Mouse (Mus musculus): Measurements from ENCODE around the gene Smndc1. TPM values are rescaled to one million over a fixed set of nuclear protein-coding genes. Genes with fewer than 3 reads are reported as not detected.
A peak's percentile ranks its signal among the peaks of the same experiment; 100 is the strongest.

The Smndc1 gene
- polyA plus RNA-seq, 1 experiment from 2014 or later, result 28.0 TPM

DNA sequence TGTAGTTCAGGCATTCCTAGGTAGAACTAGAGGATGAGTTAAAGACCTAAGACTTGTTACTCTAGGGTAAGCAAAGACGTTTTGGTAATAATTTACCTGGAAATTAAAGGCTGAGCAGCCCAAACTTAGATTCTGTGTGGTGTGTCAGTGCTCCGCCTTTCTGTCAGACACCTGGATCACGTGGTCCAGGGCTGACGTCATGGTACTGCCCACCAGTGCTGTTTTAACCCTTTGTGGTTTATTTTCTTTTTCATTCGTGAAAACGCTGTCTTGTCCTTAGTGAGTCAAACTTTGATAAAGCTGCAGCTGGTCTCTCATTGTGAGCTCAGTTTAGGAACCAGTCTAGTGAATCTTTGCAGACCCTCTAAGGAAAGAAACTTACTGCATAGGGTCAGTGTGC, 50.0 kb downstream of the Smndc1 start:
- H3K27ac ChIP-seq, result no peak overlapping the region
- WGBS (ENCODE audit: insufficient replicate concordance), result 15% methylated on average over 6 of the region's 6 CpGs
- no peak overlapping the region for H3K4me3 ChIP-seq (replicated peaks)
- no peak for ATAC-seq (ENCODE audit: low read depth)
- no peaks in the 10 kb centered on the region for H3K27me3 ChIP-seq
- H3K9ac ChIP-seq, result no peak overlapping the region
- peaks cover 14% of the 10 kb centered on the region for H3K36me3 ChIP-seq
- H3K9me3 ChIP-seq (replicated peaks), result no peaks in the 10 kb centered on the region
- no peak overlapping the region for H3K4me2 ChIP-seq
- H3K4me1 ChIP-seq (replicated peaks), result peaks cover 12% of the 10 kb centered on the region
- no peak for DNase-seq

DNA sequence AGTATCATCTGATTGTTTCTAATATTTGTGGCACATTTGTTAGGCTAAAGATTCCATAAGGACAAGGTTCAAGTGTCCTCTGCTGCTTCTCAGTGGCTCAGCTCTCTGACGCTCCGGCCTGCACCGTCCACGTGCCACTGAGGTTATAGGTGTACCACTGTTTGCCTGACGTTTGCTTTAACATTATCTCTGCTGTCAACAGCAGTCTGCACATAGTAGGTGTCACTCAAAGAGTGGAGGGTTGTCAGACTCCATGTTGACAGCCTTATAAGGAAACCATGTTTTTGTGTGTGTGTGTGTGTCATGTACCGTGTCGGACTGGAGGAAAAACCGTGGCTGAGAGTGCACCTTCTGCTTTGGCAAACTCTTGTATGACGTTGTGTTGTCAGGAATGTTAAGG, 55.1 kb downstream of the Smndc1 start:
- no peak for DNase-seq
- no peaks in the 10 kb centered on the region for H3K9me3 ChIP-seq (replicated peaks)
- no peak for ATAC-seq (ENCODE audit: low read depth)
- peaks cover 43% of the 10 kb centered on the region for H3K4me1 ChIP-seq (replicated peaks)
- H3K36me3 ChIP-seq, result peaks cover 42% of the 10 kb centered on the region
- no peak overlapping the region for H3K9ac ChIP-seq
- WGBS (ENCODE audit: insufficient replicate concordance), result 88% methylated on average over 9 of the region's 9 CpGs
- H3K4me3 ChIP-seq (replicated peaks), result no peak overlapping the region
- H3K4me2 ChIP-seq, result no peak overlapping the region
- H3K27ac ChIP-seq, result no peak overlapping the region
- H3K27me3 ChIP-seq, result no peaks in the 10 kb centered on the region

DNA sequence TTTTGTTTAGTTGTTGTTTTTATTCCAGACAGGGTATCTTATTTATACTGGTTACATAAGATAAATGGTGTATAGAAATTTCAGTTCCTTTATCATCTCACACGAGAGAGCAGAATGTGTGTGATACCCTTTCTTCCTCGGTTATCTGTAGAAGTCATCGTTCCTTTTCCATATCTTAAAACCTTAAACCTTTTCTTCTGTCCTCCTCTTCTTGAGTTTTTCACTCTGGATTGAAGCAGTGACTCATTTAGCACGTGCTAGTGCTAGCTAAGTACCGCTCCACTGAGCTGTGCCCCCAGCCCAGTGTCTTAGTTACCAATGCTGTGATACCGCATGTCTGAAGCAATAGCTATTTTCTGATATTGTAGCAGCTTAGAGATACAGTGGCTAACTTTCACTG, 56.6 kb downstream of the Smndc1 start:
- DNase-seq (no peak), ATAC-seq (ENCODE audit: low read depth) (no peak)
- H3K9ac ChIP-seq, result no peak overlapping the region
- no peaks in the 10 kb centered on the region for H3K27me3 ChIP-seq
- peaks cover 41% of the 10 kb centered on the region for H3K36me3 ChIP-seq
- WGBS (ENCODE audit: insufficient replicate concordance), result 44% methylated on average over 6 of the region's 6 CpGs
- no peak overlapping the region for H3K27ac ChIP-seq
- no peaks in the 10 kb centered on the region for H3K9me3 ChIP-seq (replicated peaks)
- H3K4me3 ChIP-seq (replicated peaks), result no peak overlapping the region
- H3K4me1 ChIP-seq (replicated peaks), result peaks cover 45% of the 10 kb centered on the region
- H3K4me2 ChIP-seq, result no peak overlapping the region

DNA sequence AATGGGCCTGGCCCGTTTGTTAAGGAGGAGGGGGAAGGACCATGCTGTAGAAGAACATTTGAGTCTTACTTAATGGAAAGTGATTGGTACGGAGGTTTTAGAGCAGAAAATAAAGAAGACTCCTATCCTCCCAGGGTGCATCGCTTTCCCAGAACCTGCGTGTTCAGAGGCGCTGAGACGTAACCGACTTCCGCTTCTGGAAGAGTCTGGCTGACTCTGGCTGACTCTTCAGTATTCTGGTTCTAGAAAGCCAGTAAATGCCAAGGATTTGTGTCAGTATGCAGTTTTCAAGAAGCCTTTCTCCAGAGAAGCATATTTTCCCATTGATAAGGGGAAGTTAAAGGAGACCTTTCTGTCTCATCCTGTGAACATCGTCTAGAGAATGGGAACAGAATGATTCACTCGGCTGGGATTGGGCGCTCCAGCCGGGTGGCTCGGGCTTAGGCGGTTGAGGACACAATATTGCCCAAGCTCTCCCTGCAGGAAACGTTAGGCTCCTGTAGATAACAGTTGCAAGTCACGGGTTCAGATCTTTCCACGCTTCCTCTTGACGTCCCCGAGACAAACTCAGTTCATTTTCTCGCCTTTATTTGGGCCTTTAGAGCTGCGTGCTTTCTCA, 58.4 kb downstream of the Smndc1 start:
- 53% methylated on average over 21 of the region's 21 CpGs for WGBS (ENCODE audit: insufficient replicate concordance)
- Histone ChIP-seq H3K4me3 (replicated peaks) (no peak overlapping the region), H3K4me1 (replicated peaks) (peaks cover 62% of the 10 kb centered on the region), H3K9me3 (replicated peaks) (no peaks in the 10 kb centered on the region), H3K9ac (no peak overlapping the region), H3K27me3 (no peaks in the 10 kb centered on the region), H3K27ac (no peak overlapping the region; the same call in 1 of the 2 replicates), H3K4me2 (peak overlapping the region; percentile 99), H3K36me3 (peaks cover 28% of the 10 kb centered on the region)
- DNase-seq, result no peak
- ATAC-seq (ENCODE audit: low read depth), result no peak

DNA sequence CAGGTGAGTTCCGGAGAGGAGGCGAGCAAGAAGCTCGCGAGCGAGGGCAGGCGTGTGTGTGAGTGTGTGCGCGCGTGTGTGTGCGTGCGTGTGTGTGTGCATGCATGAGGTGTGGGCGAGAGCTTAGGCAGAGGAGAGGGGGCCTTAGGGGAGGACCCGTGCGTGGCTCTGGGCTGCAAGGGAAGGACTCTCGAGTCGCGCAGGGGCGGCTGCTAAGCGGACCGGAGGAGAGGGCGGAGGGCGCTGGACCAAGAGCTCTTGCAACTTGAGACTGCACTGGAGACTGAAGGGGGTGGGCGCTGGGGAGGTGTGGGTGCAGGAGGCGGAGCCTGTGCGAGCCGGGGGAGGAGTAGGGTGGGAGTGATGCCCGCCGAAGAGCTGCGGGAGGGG, 60.4 kb downstream of the Smndc1 start:
- DNase-seq (peak; percentile 67), ATAC-seq (ENCODE audit: low read depth) (peak; percentile 20)
- H3K9ac ChIP-seq, result peak overlapping the region; percentile 96
- no peaks in the 10 kb centered on the region for H3K9me3 ChIP-seq (replicated peaks)
- WGBS (ENCODE audit: insufficient replicate concordance), result under 1% methylated on average over 29 of the region's 29 CpGs
- H3K36me3 ChIP-seq, result peaks cover 28% of the 10 kb centered on the region
- no peaks in the 10 kb centered on the region for H3K27me3 ChIP-seq
- H3K4me3 ChIP-seq (replicated peaks), result peak overlapping the region; percentile 96
- H3K27ac ChIP-seq, result peak overlapping the region; percentile 86
- H3K4me2 ChIP-seq, result peak overlapping the region; percentile 99
- H3K4me1 ChIP-seq (replicated peaks), result peaks cover 81% of the 10 kb centered on the region

Other genes starting within 250 kb of the Smndc1 start
- gene Mxi1, start 80.1 kb downstream of the Smndc1 start, polyA plus RNA-seq (2015; fragmentation: Nextera tagmentation; extraction: Ambion mirVana), result 31.0 and 33.3 TPM in 2 replicates
- not detected in 2 replicates for gene Gm10197, start 18.8 kb downstream of the Smndc1 start, polyA plus RNA-seq (2015; fragmentation: Nextera tagmentation; extraction: Ambion mirVana)
- gene Dusp5, start 138.5 kb upstream of the Smndc1 start, polyA plus RNA-seq (2015; fragmentation: Nextera tagmentation; extraction: Ambion mirVana), result 2.6 and 2.8 TPM in 2 replicates
- gene Nutf2-ps1, start 198.5 kb upstream of the Smndc1 start, polyA plus RNA-seq (2015; fragmentation: Nextera tagmentation; extraction: Ambion mirVana), result 256 and 281 TPM in 2 replicates
- gene Smc3, start 209.8 kb upstream of the Smndc1 start, polyA plus RNA-seq (2015; fragmentation: Nextera tagmentation; extraction: Ambion mirVana), result 45.0 and 53.4 TPM in 2 replicates